8 mouse cellular contexts compared by ENCODE assay signal in genomic region chr9:115309381-115309971, GRCm38 (mm10). TPM values are rescaled to one million over a fixed set of nuclear protein-coding genes. Genes with fewer than 3 reads are reported as not detected.
DNase-seq lines count a peak whose midpoint lies in the region; ATAC-seq lines count a peak whose summit lies in the region.

No protein-coding gene starts in this region.

- under 1% methylated on average over 65 of the region's 65 CpGs for WGBS in neural tube, embryonic 11.5 days
- WGBS in forebrain, embryonic 16.5 days = under 1% methylated on average over 62 of the region's 65 CpGs
- under 1% methylated on average over 65 of the region's 65 CpGs for WGBS in liver, embryonic 15.5 days (ENCODE audit: insufficient replicate concordance)
- under 1% methylated on average over 59 of the region's 65 CpGs for WGBS in stomach, embryonic 14.5 days

- peak; percentile 39 for DNase-seq in adrenal gland, postnatal 25 days
- DNase-seq in adrenal gland, adult 18-20 months (ENCODE audit: low spot score in 2 of 2) = no peak
- DNase-seq in neural tube, embryonic 11.5 days (ENCODE audit: low spot score) = peak; percentile 64
- no peak for DNase-seq in neural tube, embryonic 10.5 days (ENCODE audit: extremely low spot score, low spot score)
- no peak for DNase-seq in urinary bladder, postnatal 36 days (ENCODE audit: low spot score in 2 of 2)

- H3K9ac ChIP-seq in neural tube, embryonic 11.5 days (ENCODE audit: low read length) = peak overlapping the region; percentile 98
- peak overlapping the region; percentile 97 for H3K9ac ChIP-seq in forebrain, embryonic 16.5 days (replicated peaks; ENCODE audit: low read depth, low read length)
- H3K9ac ChIP-seq in liver, embryonic 15.5 days = peak overlapping the region; percentile 97
- H3K9ac ChIP-seq in stomach, embryonic 14.5 days (replicated peaks; ENCODE audit: low read depth, low read length) = peak overlapping the region; percentile 93

- H3K27me3 ChIP-seq in neural tube, embryonic 11.5 days (ENCODE audit: control insufficient read depth, insufficient read depth, low read length) = no peaks in the 10 kb centered on the region
- H3K27me3 ChIP-seq in forebrain, embryonic 16.5 days (replicated peaks; ENCODE audit: control insufficient read depth, insufficient read depth, low read length) = no peaks in the 10 kb centered on the region
- H3K27me3 ChIP-seq in liver, embryonic 15.5 days = no peaks in the 10 kb centered on the region
- no peaks in the 10 kb centered on the region for H3K27me3 ChIP-seq in stomach, embryonic 14.5 days (ENCODE audit: control insufficient read depth, insufficient read depth, low read length)

- no peaks in the 10 kb centered on the region for H3K9me3 ChIP-seq in neural tube, embryonic 11.5 days (ENCODE audit: control insufficient read depth, low read length)
- no peaks in the 10 kb centered on the region for H3K9me3 ChIP-seq in forebrain, embryonic 16.5 days (ENCODE audit: control insufficient read depth, low read length)
- H3K9me3 ChIP-seq in liver, embryonic 15.5 days (replicated peaks) = no peaks in the 10 kb centered on the region
- no peaks in the 10 kb centered on the region for H3K9me3 ChIP-seq in stomach, embryonic 14.5 days (ENCODE audit: control insufficient read depth, low read depth, low read length)

- ATAC-seq in neural tube, embryonic 11.5 days (ENCODE audit: insufficient read depth, low FRiP score, low TSS enrichment) = peak; percentile 3
- peak; percentile 6 for ATAC-seq in forebrain, embryonic 16.5 days
- ATAC-seq in liver, embryonic 15.5 days (ENCODE audit: insufficient read depth) = no peak
- no peak; the same call in 1 of the 2 replicates for ATAC-seq in stomach, embryonic 14.5 days (ENCODE audit: insufficient number of reproducible peaks, insufficient read depth, low FRiP score, low read depth)

- H3K4me2 ChIP-seq in neural tube, embryonic 11.5 days (ENCODE audit: low read depth) = peak overlapping the region; percentile 73
- peak overlapping the region; percentile 74 for H3K4me2 ChIP-seq in forebrain, embryonic 16.5 days (ENCODE audit: low read length)
- H3K4me2 ChIP-seq in liver, embryonic 15.5 days = peak overlapping the region; percentile 93
- H3K4me2 ChIP-seq in stomach, embryonic 14.5 days (replicated peaks; ENCODE audit: low read depth, low read length) = peak overlapping the region; percentile 78

- H3K4me3 ChIP-seq in neural tube, embryonic 11.5 days (ENCODE audit: low read depth, low read length) = peak overlapping the region; percentile 98
- peak overlapping the region; percentile 97 for H3K4me3 ChIP-seq in forebrain, embryonic 16.5 days (replicated peaks; ENCODE audit: low read length)
- H3K4me3 ChIP-seq in liver, embryonic 15.5 days (replicated peaks) = peak overlapping the region; percentile 99
- peak overlapping the region; percentile 66 for H3K4me3 ChIP-seq in stomach, embryonic 14.5 days (ENCODE audit: low read depth, low read length)

- H3K27ac ChIP-seq in neural tube, embryonic 11.5 days (ENCODE audit: low read depth, low read length) = peak overlapping the region; percentile 97
- peak overlapping the region; percentile 99 for H3K27ac ChIP-seq in forebrain, embryonic 16.5 days (ENCODE audit: low read length)
- peak overlapping the region; percentile 95 for H3K27ac ChIP-seq in liver, embryonic 15.5 days (replicated peaks)
- H3K27ac ChIP-seq in stomach, embryonic 14.5 days (ENCODE audit: low read length) = peak overlapping the region; percentile 97

- peaks cover 23% of the 10 kb centered on the region for H3K4me1 ChIP-seq in neural tube, embryonic 11.5 days (ENCODE audit: control insufficient read depth, insufficient read depth, low read length)
- H3K4me1 ChIP-seq in forebrain, embryonic 16.5 days (replicated peaks; ENCODE audit: control insufficient read depth, insufficient read depth, low read length) = peaks cover 30% of the 10 kb centered on the region
- peaks cover 66% of the 10 kb centered on the region for H3K4me1 ChIP-seq in liver, embryonic 15.5 days (replicated peaks)
- H3K4me1 ChIP-seq in stomach, embryonic 14.5 days (ENCODE audit: control insufficient read depth, insufficient read depth, low read length) = peaks cover 28% of the 10 kb centered on the region

- H3K36me3 ChIP-seq in neural tube, embryonic 11.5 days (ENCODE audit: control insufficient read depth, insufficient read depth, low read length) = no peaks in the 10 kb centered on the region
- no peaks in the 10 kb centered on the region for H3K36me3 ChIP-seq in forebrain, embryonic 16.5 days (ENCODE audit: control insufficient read depth, insufficient read depth)
- no peaks in the 10 kb centered on the region for H3K36me3 ChIP-seq in liver, embryonic 15.5 days (replicated peaks)
- no peaks in the 10 kb centered on the region for H3K36me3 ChIP-seq in stomach, embryonic 14.5 days (ENCODE audit: control insufficient read depth, insufficient read depth, low read length)

RNA-seq across cellular contexts. Expression of gene Stt3b, which starts 0.7 kb away (rescaled TPM):
- total RNA-seq in adrenal gland, postnatal 25 days (2021) = 112 and 116 TPM in 2 replicates
- total RNA-seq in adrenal gland, adult 18-20 months (2021) = 100 to 1,000 TPM; 123 to 124 TPM
- polyA plus RNA-seq in neural tube, embryonic 11.5 days (2014; fragmentation: Nextera tagmentation; extraction: Ambion mirVana) = 122 and 132 TPM in 2 replicates
- 74.6 and 85.8 TPM in 2 replicates for polyA plus RNA-seq in forebrain, embryonic 16.5 days (2015; fragmentation: Nextera tagmentation; extraction: Ambion mirVana)
- polyA plus RNA-seq in liver, embryonic 15.5 days (2015; fragmentation: Nextera tagmentation; extraction: Ambion mirVana) = 61.0 and 66.4 TPM in 2 replicates
- 94.0 and 111 TPM in 2 replicates for polyA plus RNA-seq in stomach, embryonic 14.5 days (2014; fragmentation: Nextera tagmentation; extraction: Ambion mirVana)

Comparison
In these comparisons a context has a peak if more than half of its experiments do, and no peak if none do; other contexts are left out.
1. DNase-seq: peak in adrenal gland, postnatal 25 days (single experiment) and neural tube, embryonic 11.5 days (single experiment); none in adrenal gland, adult 18-20 months (0 of 2), neural tube, embryonic 10.5 days (single experiment) and urinary bladder, postnatal 36 days (0 of 2).
2. ATAC-seq: peak in neural tube, embryonic 11.5 days (single experiment) and forebrain, embryonic 16.5 days (single experiment); none in liver, embryonic 15.5 days (single experiment) and stomach, embryonic 14.5 days (single experiment).
3. Peak in every context shown above with its lines, with median percentiles within 50 percentile points of each other: H3K27ac ChIP-seq, H3K4me2 ChIP-seq, H3K4me3 ChIP-seq and H3K9ac ChIP-seq.